8 mouse cellular contexts compared by ENCODE assay signal in the genomic region with DNA sequence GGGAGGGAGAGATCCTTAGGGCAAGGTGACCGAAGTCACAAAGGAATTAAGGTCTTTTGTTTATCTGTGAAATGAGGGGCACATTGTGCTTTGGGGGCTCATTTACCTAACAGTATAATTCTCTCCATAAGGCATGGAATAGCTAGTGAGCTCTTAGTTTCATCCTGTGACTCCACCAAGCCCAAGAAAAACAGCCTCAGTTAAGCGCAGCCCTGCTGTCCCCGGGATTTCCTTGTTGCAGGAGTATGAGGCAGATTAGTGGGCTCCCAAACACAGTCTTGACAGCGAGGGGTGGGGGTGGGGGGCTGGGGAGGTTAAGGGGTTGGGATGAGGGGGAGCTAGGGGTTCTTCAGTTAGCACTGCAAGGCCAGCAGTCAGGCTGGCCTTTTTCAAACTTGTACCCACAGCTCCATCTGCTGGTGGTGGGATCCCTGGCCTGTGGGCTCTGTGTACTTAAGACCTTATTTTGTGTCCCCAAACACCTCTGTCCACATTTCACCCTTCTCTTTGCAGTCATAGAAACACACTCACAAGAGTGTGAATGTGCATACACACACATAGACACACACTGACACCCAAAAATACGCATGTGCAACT.
DNase-seq lines count a peak whose midpoint lies in the region; ATAC-seq and TF ChIP-seq lines count a peak whose summit lies in the region.

No protein-coding gene starts in this region.

- H3K27me3 ChIP-seq in thymus, adult 2 months (ENCODE audit: control insufficient read depth, insufficient read depth, low read length) = no peaks in the 10 kb centered on the region
- peaks cover 9% of the 10 kb centered on the region; the same call in 1 of the 2 replicates for H3K27me3 ChIP-seq in limb, embryonic 10.5 days (ENCODE audit: low read depth, poor library complexity, severe bottlenecking)
- H3K27me3 ChIP-seq in neural tube, embryonic 13.5 days = no peaks in the 10 kb centered on the region

- H3K4me2 ChIP-seq in neural tube, embryonic 13.5 days = no peak overlapping the region

- H3K4me1 ChIP-seq in thymus, adult 2 months (replicated peaks; ENCODE audit: control insufficient read depth, insufficient read depth, low read length) = no peaks in the 10 kb centered on the region
- H3K4me1 ChIP-seq in limb, embryonic 10.5 days = peaks cover 14% of the 10 kb centered on the region
- H3K4me1 ChIP-seq in neural tube, embryonic 13.5 days (replicated peaks) = peaks cover 4% of the 10 kb centered on the region; the same call in 1 of the 2 replicates

- no peak for TF ChIP-seq POLR2A in thymus, adult 2 months (IDR thresholded peaks at IDR 0.05; ENCODE audit: control insufficient read depth, extremely low read depth, insufficient read depth, low read length, poor library complexity)

- peak; percentile 80 for ATAC-seq in neural tube, embryonic 13.5 days (ENCODE audit: low read depth)

- H3K36me3 ChIP-seq in thymus, adult 2 months (ENCODE audit: control insufficient read depth, insufficient read depth, low read length) = no peaks in the 10 kb centered on the region
- H3K36me3 ChIP-seq in limb, embryonic 10.5 days = no peaks in the 10 kb centered on the region
- H3K36me3 ChIP-seq in neural tube, embryonic 13.5 days = no peaks in the 10 kb centered on the region

- 39% methylated on average over 5 of the region's 5 CpGs for WGBS in thymus, adult 2 months
- 9% methylated on average over 5 of the region's 5 CpGs for WGBS in limb, embryonic 10.5 days
- 13% methylated on average over 5 of the region's 5 CpGs for WGBS in neural tube, embryonic 13.5 days

- no peak overlapping the region for H3K27ac ChIP-seq in thymus, adult 2 months (ENCODE audit: control insufficient read depth, insufficient read depth, low read length)
- H3K27ac ChIP-seq in limb, embryonic 10.5 days = no peak overlapping the region
- H3K27ac ChIP-seq in neural tube, embryonic 13.5 days (replicated peaks) = no peak overlapping the region

- TF ChIP-seq CTCF in thymus, adult 2 months (IDR thresholded peaks at IDR 0.05; ENCODE audit: borderline replicate concordance, control insufficient read depth, extremely low read depth, insufficient read depth, low read length, poor library complexity) = no peak

- H3K4me3 ChIP-seq in thymus, adult 2 months (ENCODE audit: control insufficient read depth, insufficient read depth, low read length) = no peak overlapping the region
- no peak overlapping the region for H3K4me3 ChIP-seq in limb, embryonic 10.5 days
- no peak overlapping the region for H3K4me3 ChIP-seq in neural tube, embryonic 13.5 days

- no peak overlapping the region for H3K9ac ChIP-seq in neural tube, embryonic 13.5 days

- no peaks in the 10 kb centered on the region for H3K9me3 ChIP-seq in limb, embryonic 10.5 days (replicated peaks)
- no peaks in the 10 kb centered on the region for H3K9me3 ChIP-seq in neural tube, embryonic 13.5 days

- DNase-seq in thymus, adult 2 months = peak; percentile 1
- DNase-seq in thymus, postnatal 25 days = no peak
- DNase-seq in embryo, embryonic 11.5 days (ENCODE audit: low read depth, low spot score) = peak; percentile 71
- peak; percentile 17 for DNase-seq in heart, adult 8-10 months (ENCODE audit: low spot score)
- peak; percentile 53 for DNase-seq in kidney, adult 9 months
- peak; percentile 83 for DNase-seq in limb, embryonic 10.5 days (ENCODE audit: low spot score)
- no peak for DNase-seq in spleen, postnatal 14 days (ENCODE audit: low spot score in 2 of 2)

Comparison
In these comparisons a context has a peak if more than half of its experiments do, and no peak if none do; other contexts are left out.
1. DNase-seq: peak in thymus, adult 2 months (single experiment), embryo, embryonic 11.5 days (single experiment), heart, adult 8-10 months (single experiment), kidney, adult 9 months (single experiment) and limb, embryonic 10.5 days (single experiment); none in thymus, postnatal 25 days (single experiment) and spleen, postnatal 14 days (0 of 2).